Mouse (Mus musculus): ENCODE results near the gene Vps50.

The Vps50 gene

GRCm38 (mm10) chr6:3498162-3498848, at the start of gene Vps50, which contains the start of gene Hepacam2:
Gene Vps50 (plus strand): TSS chr6:3498382.
Gene Hepacam2 (minus strand): TSS chr6:3498298.
- peak; percentile 92 for DNase-seq

- no peak for DNase-seq
Observed at GRCm38 (mm10) chr6:3454421-3454820, 43.8 kb upstream of the Vps50 start.

- DNase-seq = no peak
Observed at GRCm38 (mm10) chr6:3455944-3456536, 42.1 kb upstream of the Vps50 start.

- DNase-seq = no peak
Observed at GRCm38 (mm10) chr6:3463026-3463425, 35.2 kb upstream of the Vps50 start.

- DNase-seq = no peak
Observed at GRCm38 (mm10) chr6:3463594-3463993, 34.6 kb upstream of the Vps50 start.

GRCm38 (mm10) chr6:3468627-3469026, 29.6 kb upstream of the Vps50 start:
- no peak for DNase-seq

- no peak for DNase-seq
Observed at GRCm38 (mm10) chr6:3470706-3471105, 27.5 kb upstream of the Vps50 start.

GRCm38 (mm10) chr6:3476299-3476698, 21.9 kb upstream of the Vps50 start:
- DNase-seq = no peak

- no peak for DNase-seq
Observed at GRCm38 (mm10) chr6:3479853-3480252, 18.3 kb upstream of the Vps50 start.

- DNase-seq = no peak
Observed at GRCm38 (mm10) chr6:3481705-3482104, 16.5 kb upstream of the Vps50 start.

GRCm38 (mm10) chr6:3485133-3485532, 13.0 kb upstream of the Vps50 start:
- DNase-seq = no peak

- DNase-seq = no peak
Observed at GRCm38 (mm10) chr6:3487355-3487754, 10.8 kb upstream of the Vps50 start.

- DNase-seq = no peak
Observed at GRCm38 (mm10) chr6:3494285-3494684, 3.9 kb upstream of the Vps50 start.

GRCm38 (mm10) chr6:3496210-3496609, 2.0 kb upstream of the Vps50 start:
- no peak for DNase-seq

- no peak for DNase-seq
Observed at GRCm38 (mm10) chr6:3500286-3500685, 2.1 kb downstream of the Vps50 start.

GRCm38 (mm10) chr6:3505289-3505688, 7.1 kb downstream of the Vps50 start:
- DNase-seq = no peak

GRCm38 (mm10) chr6:3507078-3507477, 8.9 kb downstream of the Vps50 start:
- DNase-seq = no peak

- peak; percentile 42 for DNase-seq
Observed at GRCm38 (mm10) chr6:3508151-3508550, 10.0 kb downstream of the Vps50 start.

GRCm38 (mm10) chr6:3509782-3510181, 11.6 kb downstream of the Vps50 start:
- no peak for DNase-seq

- DNase-seq = no peak
Observed at GRCm38 (mm10) chr6:3511116-3511515, 12.9 kb downstream of the Vps50 start.

- DNase-seq = peak; percentile 31
Observed at GRCm38 (mm10) chr6:3511612-3512011, 13.4 kb downstream of the Vps50 start.

GRCm38 (mm10) chr6:3512611-3513010, 14.4 kb downstream of the Vps50 start:
- peak; percentile 62 for DNase-seq

GRCm38 (mm10) chr6:3528198-3528597, 30.0 kb downstream of the Vps50 start:
- DNase-seq = no peak

GRCm38 (mm10) chr6:3531445-3531844, 33.3 kb downstream of the Vps50 start:
- DNase-seq = no peak

GRCm38 (mm10) chr6:3536048-3536447, 37.9 kb downstream of the Vps50 start:
- DNase-seq = no peak

Measured in cerebellum, adult 11-12 months (tissue).